Mouse (Mus musculus) erythroblast, embryonic 14.5 days (primary cell): ENCODE results near the gene Dnase2a. TPM values are rescaled to one million over a fixed set of nuclear protein-coding genes. Genes with fewer than 3 reads are reported as not detected.
A peak's percentile ranks its signal among the peaks of the same experiment; 100 is the strongest.

Source experiments
- H3K27me3 ChIP-seq: 2 replicates; pipeline ENCODE4 v1.6.1; 2012; ENCODE audit warnings: inconsistent platforms; ENCODE audit not compliant: control insufficient read depth
- H3K36me3 ChIP-seq: 2 replicates; pipeline ENCODE4 v1.6.1; 2012; ENCODE audit warnings: mild to moderate bottlenecking, inconsistent platforms; ENCODE audit not compliant: control insufficient read depth
- H3K4me1 ChIP-seq: 2 replicates; pipeline ENCODE4 v1.6.1; 2012; ENCODE audit warnings: inconsistent platforms; ENCODE audit not compliant: control insufficient read depth
- H3K4me3 ChIP-seq: replicated peaks from 2 replicates; pipeline ENCODE3; 2012; ENCODE audit warnings: moderate library complexity, mild to moderate bottlenecking, inconsistent platforms
- H3K9me3 ChIP-seq: 2 replicates; pipeline ENCODE4 v1.6.1; 2012; ENCODE audit warnings: low read length, inconsistent platforms, mixed read lengths; ENCODE audit not compliant: control insufficient read depth
- GATA1 ChIP-seq: IDR thresholded peaks from 2 replicates; pipeline ENCODE4 v1.6.1; 2012; ENCODE audit warnings: low read length, inconsistent platforms, mixed read lengths
- TAL1 ChIP-seq: IDR thresholded peaks from 3 replicates; pipeline ENCODE4 v1.6.1; 2012; ENCODE audit warnings: low read length, inconsistent platforms, mixed read lengths
- polyA plus RNA-seq: library from polyadenylated mRNA; stranded (reverse); fragments of >175 nt; gene quantifications from 2 replicates; pipeline ENCODE4 v1.2.3, GENCODE M21; 2012

The Dnase2a gene
- 4.8 and 7.7 TPM in 2 replicates for polyA plus RNA-seq

GRCm38 (mm10) chr8:84908421-84909161, at the start of gene Dnase2a:
TSS of gene Dnase2a (plus strand) at chr8:84908560.
- peaks cover 17% of the 10 kb centered on the region for H3K27me3 ChIP-seq
- no peaks in the 10 kb centered on the region for H3K9me3 ChIP-seq
- peak within 1 kb of the TSS; percentile 72 for H3K4me3 ChIP-seq
- H3K36me3 ChIP-seq: peaks cover 72% of the 10 kb centered on the region
- peaks cover 82% of the 10 kb centered on the region for H3K4me1 ChIP-seq
- TF ChIP-seq GATA1: no peak
- no peak for TF ChIP-seq TAL1

GRCm38 (mm10) chr8:84871376-84872308, 36.7 kb upstream of the Dnase2a start, which contains the start of gene Syce2:
TSS of gene Syce2 (plus strand) at chr8:84872111.
- Histone ChIP-seq H3K4me1 (peaks cover 50% of the 10 kb centered on the region), H3K9me3 (no peaks in the 10 kb centered on the region), H3K36me3 (peaks cover 65% of the 10 kb centered on the region), H3K27me3 (no peaks in the 10 kb centered on the region), H3K4me3 (peak within 1 kb of the TSS; percentile 80)
- no peak for TF ChIP-seq GATA1
- TF ChIP-seq TAL1: no peak

GRCm38 (mm10) chr8:84872309-84872965, 35.9 kb upstream of the Dnase2a start:
- Histone ChIP-seq H3K36me3 (peaks cover 64% of the 10 kb centered on the region), H3K4me3 (peak overlapping the region; percentile 80), H3K4me1 (peaks cover 56% of the 10 kb centered on the region), H3K9me3 (no peaks in the 10 kb centered on the region), H3K27me3 (no peaks in the 10 kb centered on the region)
- TF ChIP-seq TAL1: no peak
- no peak for TF ChIP-seq GATA1

- Histone ChIP-seq H3K36me3 (peaks cover 63% of the 10 kb centered on the region), H3K4me1 (peaks cover 60% of the 10 kb centered on the region), H3K9me3 (no peaks in the 10 kb centered on the region), H3K4me3 (peak overlapping the region; percentile 80), H3K27me3 (no peaks in the 10 kb centered on the region)
- no peak for TF ChIP-seq TAL1
- TF ChIP-seq GATA1: no peak
Observed at GRCm38 (mm10) chr8:84873016-84873415, 35.3 kb upstream of the Dnase2a start.

DNA sequence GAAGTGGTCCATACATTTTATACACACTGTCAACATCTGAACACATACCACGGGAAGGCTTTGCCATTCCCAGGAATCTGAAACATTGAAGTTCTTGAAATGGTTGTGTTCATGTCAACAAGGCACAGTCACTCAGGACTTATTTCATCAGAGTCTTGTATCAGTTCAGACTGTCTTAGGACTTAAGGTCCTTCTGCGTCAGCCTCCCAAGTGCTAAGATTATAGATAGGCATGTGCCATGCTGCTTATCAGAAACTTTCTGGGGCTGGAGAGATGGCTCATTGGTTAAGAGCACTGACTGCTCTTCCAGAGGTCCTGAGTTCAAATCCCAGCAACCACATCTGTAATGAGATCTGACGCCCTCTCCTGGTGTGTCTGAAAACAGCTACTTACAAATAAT, 34.0 kb upstream of the Dnase2a start:
- H3K4me3 ChIP-seq: no peak overlapping the region
- H3K9me3 ChIP-seq: no peaks in the 10 kb centered on the region
- no peaks in the 10 kb centered on the region for H3K27me3 ChIP-seq
- H3K36me3 ChIP-seq: peaks cover 52% of the 10 kb centered on the region
- peaks cover 66% of the 10 kb centered on the region for H3K4me1 ChIP-seq
- no peak for TF ChIP-seq TAL1
- TF ChIP-seq GATA1: no peak

GRCm38 (mm10) chr8:84877297-84878035, 30.9 kb upstream of the Dnase2a start:
- Histone ChIP-seq H3K27me3 (no peaks in the 10 kb centered on the region), H3K4me1 (peaks cover 48% of the 10 kb centered on the region), H3K36me3 (peaks cover 54% of the 10 kb centered on the region)

DNA sequence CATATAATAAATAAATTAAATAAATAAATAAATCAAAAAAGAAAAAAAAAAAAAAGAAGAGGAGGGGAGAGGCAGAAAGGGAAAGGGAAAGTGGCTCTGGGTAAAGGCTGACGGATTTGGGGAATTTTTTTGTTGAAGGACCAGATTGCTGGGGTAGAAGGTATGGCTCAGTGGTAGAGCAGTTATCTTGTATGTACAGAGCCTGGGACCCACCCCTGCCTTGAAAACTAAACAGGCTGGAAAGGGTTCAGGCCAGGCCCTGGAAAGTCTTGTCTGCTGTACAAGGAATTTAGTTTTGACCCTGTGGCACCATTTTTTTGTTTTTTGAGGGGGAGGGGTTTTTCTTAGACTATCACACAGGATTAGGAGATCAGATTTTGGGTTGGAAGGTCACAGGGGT, 29.4 kb upstream of the Dnase2a start:
- Histone ChIP-seq H3K4me1 (peaks cover 36% of the 10 kb centered on the region), H3K9me3 (no peaks in the 10 kb centered on the region), H3K27me3 (no peaks in the 10 kb centered on the region), H3K36me3 (peaks cover 63% of the 10 kb centered on the region), H3K4me3 (no peak overlapping the region)
- TF ChIP-seq TAL1: no peak
- no peak for TF ChIP-seq GATA1

More at GRCm38 (mm10) chr8:84877297-84878035, 30.9 kb upstream of the Dnase2a start:
- TF ChIP-seq GATA1: no peak
- TF ChIP-seq TAL1: no peak
- H3K9me3 ChIP-seq: no peaks in the 10 kb centered on the region
- H3K4me3 ChIP-seq: no peak overlapping the region

DNA sequence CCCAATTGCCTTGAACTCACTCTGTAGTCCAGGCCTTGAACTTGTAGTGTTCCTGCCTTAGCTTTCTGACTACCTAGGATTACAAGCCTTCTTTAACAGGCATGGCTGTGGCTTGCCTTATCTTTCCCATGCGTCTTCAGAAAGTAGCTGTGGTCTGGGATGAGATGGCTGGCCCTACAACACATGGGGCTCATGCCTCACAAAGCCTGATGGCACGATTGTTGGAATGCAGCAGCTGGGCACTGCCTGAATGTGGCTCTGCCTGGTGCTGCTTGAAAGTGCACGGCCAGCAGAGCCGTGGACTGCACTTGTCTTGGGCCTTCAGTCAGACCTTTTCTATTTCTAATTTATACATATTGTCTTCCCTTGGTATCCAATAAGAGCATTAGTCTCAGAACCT, 23.6 kb upstream of the Dnase2a start:
- TF ChIP-seq GATA1 (no peak), TAL1 (no peak)
- no peaks in the 10 kb centered on the region for H3K27me3 ChIP-seq
- peaks cover 86% of the 10 kb centered on the region for H3K36me3 ChIP-seq
- no peak overlapping the region for H3K4me3 ChIP-seq
- H3K9me3 ChIP-seq: no peaks in the 10 kb centered on the region
- H3K4me1 ChIP-seq: peaks cover 23% of the 10 kb centered on the region
